Mouse (Mus musculus) splenic B cell, adult 2 months (primary cell): ENCODE results near the gene Cdc6.
"Not testable (repeated sequence)": the region's sequence is repeated elsewhere in the genome, so short reads cannot be mapped to it uniquely, and the experiment has no call there.

Experiments
- DNase-seq: peaks from one replicate; pipeline ENCODE4 v3.0.0-alpha.2; 2011; ENCODE audit warnings: low read depth, low spot score
- H3K27me3 ChIP-seq: 2 replicates; pipeline ENCODE4 v1.6.1; 2012; ENCODE audit warnings: mild to moderate bottlenecking, low read length, moderate library complexity, mixed read lengths; ENCODE audit not compliant: control insufficient read depth, poor library complexity, insufficient read depth, severe bottlenecking
- H3K36me3 ChIP-seq: 2 replicates; pipeline ENCODE4 v1.6.1; 2012; ENCODE audit warnings: mild to moderate bottlenecking, low read length, moderate library complexity, mixed read lengths; ENCODE audit not compliant: control insufficient read depth, poor library complexity, insufficient read depth, severe bottlenecking

Cdc6 gene

GRCm38 (mm10) chr11:98932293-98933091 is 24.9 kb downstream of the Cdc6 start:
- DNase-seq: no peak
- Histone ChIP-seq H3K27me3 (no peaks in the 10 kb centered on the region), H3K36me3 (no peaks in the 10 kb centered on the region)

GRCm38 (mm10) chr11:98933151-98933550 is 25.6 kb downstream of the Cdc6 start:
- H3K27me3 ChIP-seq: no peaks in the 10 kb centered on the region
- H3K36me3 ChIP-seq: no peaks in the 10 kb centered on the region
- DNase-seq: peak; percentile 81

DNA sequence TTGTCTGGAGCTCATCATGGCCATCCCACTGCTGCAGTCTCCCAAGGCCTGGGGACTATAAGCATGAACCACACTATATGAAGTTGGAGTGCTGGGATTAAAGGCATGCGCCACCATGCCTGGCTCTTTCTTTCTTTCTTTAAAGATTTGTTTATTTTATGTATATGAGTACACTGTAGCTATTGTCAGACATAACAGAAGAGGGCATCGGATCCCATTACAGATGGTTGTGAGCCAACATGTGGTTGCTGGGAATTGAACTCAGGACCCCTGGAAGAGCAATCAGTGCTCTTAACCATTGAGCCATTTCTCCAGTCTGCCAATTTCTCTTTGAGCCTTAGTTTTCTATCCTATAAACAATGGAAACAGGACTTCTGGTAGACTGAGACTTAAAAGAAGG is 26.2 kb downstream of the Cdc6 start:
- H3K27me3 ChIP-seq, H3K36me3 ChIP-seq, DNase-seq: not testable (repeated sequence)

DNA sequence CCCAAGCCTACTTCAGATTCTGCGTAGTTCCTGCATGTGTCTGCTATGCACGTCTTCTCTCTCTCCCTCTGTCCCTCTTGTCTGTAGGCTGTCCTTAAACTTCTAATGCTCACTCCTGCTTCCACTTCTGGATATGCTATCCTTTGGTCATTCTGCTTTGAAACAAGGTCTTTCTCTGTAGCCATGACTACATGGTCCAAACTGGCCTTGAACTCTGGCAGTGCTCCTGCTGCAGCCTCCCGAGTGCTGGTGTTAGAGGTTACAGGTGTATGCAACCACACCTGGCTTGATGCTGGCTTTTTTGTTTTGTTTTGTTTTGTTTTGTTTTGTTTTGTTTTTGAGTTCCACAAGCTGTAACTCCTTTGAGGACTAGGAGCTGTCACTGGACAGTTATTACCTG is 26.8 kb downstream of the Cdc6 start:
- no peak for DNase-seq
- no peaks in the 10 kb centered on the region for H3K36me3 ChIP-seq
- H3K27me3 ChIP-seq: no peaks in the 10 kb centered on the region

DNA sequence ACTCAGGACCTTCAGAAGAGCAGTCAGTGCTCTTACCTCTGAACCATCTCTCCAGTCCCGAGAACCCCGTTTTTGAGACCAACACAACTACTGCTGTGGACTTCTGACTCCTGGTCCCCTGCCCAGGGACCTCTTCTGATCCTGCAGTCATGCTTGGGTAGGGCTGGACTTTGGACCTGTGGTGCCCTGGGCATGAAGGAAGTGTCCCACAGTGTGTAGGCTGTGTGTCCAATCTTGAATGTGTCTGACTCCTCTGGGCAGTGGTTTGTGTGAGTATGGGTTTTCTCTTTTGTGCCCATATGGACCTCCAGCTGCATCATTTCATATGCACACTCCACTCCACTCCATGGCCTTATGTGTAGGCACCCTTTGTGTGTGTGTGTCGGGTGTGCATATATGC is 27.5 kb downstream of the Cdc6 start:
- no peaks in the 10 kb centered on the region for H3K36me3 ChIP-seq
- H3K27me3 ChIP-seq: no peaks in the 10 kb centered on the region
- DNase-seq: no peak

DNA sequence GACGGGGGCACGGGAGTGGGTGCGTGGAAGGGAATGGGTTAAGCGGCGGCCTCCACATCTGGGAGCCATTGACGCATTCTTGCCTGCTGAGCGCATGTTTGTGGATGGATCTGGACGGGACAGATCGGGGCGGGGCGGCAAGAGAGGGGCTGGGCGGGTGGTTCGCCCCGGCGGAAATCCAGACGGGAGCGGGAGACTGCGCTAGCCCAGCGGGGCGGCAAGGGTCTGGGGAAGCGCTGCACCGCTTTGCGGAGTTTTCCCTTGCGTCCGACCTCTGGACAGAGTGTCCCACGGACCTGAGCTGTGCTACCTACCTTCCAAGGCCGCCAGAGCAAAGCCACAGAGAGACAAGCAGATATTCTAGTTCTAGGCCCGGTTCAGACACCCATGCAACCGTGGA is 28.6 kb downstream of the Cdc6 start:
- Histone ChIP-seq H3K27me3 (no peaks in the 10 kb centered on the region), H3K36me3 (no peaks in the 10 kb centered on the region)
- no peak for DNase-seq

- Histone ChIP-seq H3K36me3 (no peaks in the 10 kb centered on the region), H3K27me3 (no peaks in the 10 kb centered on the region)
- no peak for DNase-seq
Observed at GRCm38 (mm10) chr11:98936606-98937409, 29.2 kb downstream of the Cdc6 start.

GRCm38 (mm10) chr11:98937410-98937913 is 29.9 kb downstream of the Cdc6 start:
- Histone ChIP-seq H3K27me3 (no peaks in the 10 kb centered on the region), H3K36me3 (no peaks in the 10 kb centered on the region)
- DNase-seq: peak; percentile 92

- Histone ChIP-seq H3K36me3 (no peaks in the 10 kb centered on the region), H3K27me3 (no peaks in the 10 kb centered on the region)
- DNase-seq: peak; percentile 76
Observed at GRCm38 (mm10) chr11:98937914-98938694, 30.5 kb downstream of the Cdc6 start.

DNA sequence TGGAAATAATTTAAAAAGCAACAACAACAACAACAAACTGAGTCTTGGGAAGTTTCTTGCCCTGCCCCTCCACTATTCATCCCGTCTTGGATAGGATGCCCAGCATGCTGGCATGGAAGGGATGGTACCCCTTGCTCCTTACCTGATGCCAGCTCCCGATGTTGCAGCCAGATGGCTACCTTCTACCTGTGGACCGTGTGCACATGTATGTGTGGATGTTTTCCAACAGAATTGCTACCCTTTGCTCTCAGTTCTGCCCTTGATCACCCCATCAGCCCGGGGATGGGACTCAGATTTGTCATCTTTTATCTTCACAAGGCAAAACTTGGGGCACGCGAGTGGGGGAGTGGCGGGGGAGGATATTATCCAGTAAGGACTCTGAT is 31.1 kb downstream of the Cdc6 start:
- Histone ChIP-seq H3K36me3 (no peaks in the 10 kb centered on the region), H3K27me3 (no peaks in the 10 kb centered on the region)
- no peak for DNase-seq

GRCm38 (mm10) chr11:98939084-98939952 is 31.7 kb downstream of the Cdc6 start:
- no peaks in the 10 kb centered on the region for H3K27me3 ChIP-seq
- H3K36me3 ChIP-seq: no peaks in the 10 kb centered on the region
- peak; percentile 90 for DNase-seq

- DNase-seq: no peak
- H3K36me3 ChIP-seq: no peaks in the 10 kb centered on the region
- no peaks in the 10 kb centered on the region for H3K27me3 ChIP-seq
Observed at GRCm38 (mm10) chr11:98939953-98940641, 32.5 kb downstream of the Cdc6 start.

- no peak for DNase-seq
- Histone ChIP-seq H3K36me3 (no peaks in the 10 kb centered on the region), H3K27me3 (no peaks in the 10 kb centered on the region)
Observed at GRCm38 (mm10) chr11:98940776-98941175, 33.2 kb downstream of the Cdc6 start.
